Mouse (Mus musculus): ENCODE measurements at regions not wholly inside any gene's neighbourhood (a gene's known extent, or its start where the extent isn't known, plus 50 kb on each side); places are given as distances from the start of the nearest gene placed in this dataset.
A peak's percentile ranks its signal among the peaks of the same experiment; 100 is the strongest.

DNA sequence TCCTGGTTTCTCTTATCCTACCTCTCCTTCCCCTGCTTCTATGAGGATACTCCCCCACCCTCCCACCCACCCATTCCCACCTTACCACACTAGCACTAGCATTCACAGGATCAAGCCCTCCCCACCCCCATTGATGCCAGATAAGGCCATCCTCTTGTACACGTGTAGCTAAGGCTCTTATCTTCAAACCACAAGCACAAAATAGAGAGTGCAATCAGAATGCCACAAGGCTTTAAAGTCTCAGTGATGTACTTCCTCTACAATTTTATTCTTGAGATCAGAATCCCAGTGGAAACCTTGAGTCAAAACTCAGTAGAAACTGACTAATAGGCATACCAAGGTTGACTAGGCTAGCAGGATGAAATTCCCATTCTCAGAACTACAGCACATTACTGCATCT, 348.4 kb downstream of the Speer2 start:
- Histone ChIP-seq H3K4me2 (no peak overlapping the region), H3K4me3 (ENCODE audit: low read depth, low read length) (no peak overlapping the region), H3K9ac (ENCODE audit: low read length) (no peak overlapping the region), H3K27me3 (ENCODE audit: control insufficient read depth, insufficient read depth, low read length) (no peaks in the 10 kb centered on the region), H3K9me3 (ENCODE audit: control insufficient read depth, low read length) (no peaks in the 10 kb centered on the region), H3K27ac (ENCODE audit: low read depth, low read length) (no peak overlapping the region), H3K4me1 (ENCODE audit: control insufficient read depth, insufficient read depth, low read length) (no peaks in the 10 kb centered on the region), H3K36me3 (ENCODE audit: control insufficient read depth, insufficient read depth, low read length) (no peaks in the 10 kb centered on the region)
- ATAC-seq (ENCODE audit: low FRiP score) (no peak), DNase-seq (ENCODE audit: low spot score, missing footprints) (no peak)
- WGBS = 67% methylated on average over 1 of the region's 1 CpGs

DNA sequence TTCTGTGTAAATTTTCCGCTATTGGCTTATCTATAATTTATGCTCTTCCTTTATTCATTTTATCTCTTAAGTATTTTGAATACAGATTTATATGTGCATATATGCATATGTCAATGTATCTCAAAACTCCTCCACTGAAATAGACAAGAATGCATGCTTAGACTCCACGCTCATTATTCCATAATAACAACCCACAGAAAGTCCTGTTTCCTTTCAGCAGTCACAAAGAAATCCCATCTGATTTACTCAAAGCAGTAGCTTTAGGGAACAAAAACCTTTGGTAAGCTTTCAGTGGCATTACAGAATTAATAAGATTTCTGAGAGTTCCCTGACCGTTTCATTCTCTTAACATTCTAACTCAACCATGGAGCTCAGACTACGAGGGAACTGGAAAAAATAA, 386.2 kb downstream of the Speer2 start:
- no peak for DNase-seq (ENCODE audit: low spot score, missing footprints)
- Histone ChIP-seq H3K4me2 (no peak overlapping the region), H3K4me3 (ENCODE audit: low read depth, low read length) (no peak overlapping the region), H3K36me3 (ENCODE audit: control insufficient read depth, insufficient read depth, low read length) (no peaks in the 10 kb centered on the region), H3K9me3 (ENCODE audit: control insufficient read depth, low read length) (no peaks in the 10 kb centered on the region), H3K4me1 (ENCODE audit: control insufficient read depth, insufficient read depth, low read length) (no peaks in the 10 kb centered on the region; the same call in 1 of the 2 replicates), H3K27ac (ENCODE audit: low read depth, low read length) (no peak overlapping the region), H3K27me3 (ENCODE audit: control insufficient read depth, insufficient read depth, low read length) (no peaks in the 10 kb centered on the region), H3K9ac (ENCODE audit: low read length) (no peak overlapping the region)
- ATAC-seq (ENCODE audit: low FRiP score) = no peak
- WGBS = 38% methylated on average over 4 of the region's 4 CpGs

DNA sequence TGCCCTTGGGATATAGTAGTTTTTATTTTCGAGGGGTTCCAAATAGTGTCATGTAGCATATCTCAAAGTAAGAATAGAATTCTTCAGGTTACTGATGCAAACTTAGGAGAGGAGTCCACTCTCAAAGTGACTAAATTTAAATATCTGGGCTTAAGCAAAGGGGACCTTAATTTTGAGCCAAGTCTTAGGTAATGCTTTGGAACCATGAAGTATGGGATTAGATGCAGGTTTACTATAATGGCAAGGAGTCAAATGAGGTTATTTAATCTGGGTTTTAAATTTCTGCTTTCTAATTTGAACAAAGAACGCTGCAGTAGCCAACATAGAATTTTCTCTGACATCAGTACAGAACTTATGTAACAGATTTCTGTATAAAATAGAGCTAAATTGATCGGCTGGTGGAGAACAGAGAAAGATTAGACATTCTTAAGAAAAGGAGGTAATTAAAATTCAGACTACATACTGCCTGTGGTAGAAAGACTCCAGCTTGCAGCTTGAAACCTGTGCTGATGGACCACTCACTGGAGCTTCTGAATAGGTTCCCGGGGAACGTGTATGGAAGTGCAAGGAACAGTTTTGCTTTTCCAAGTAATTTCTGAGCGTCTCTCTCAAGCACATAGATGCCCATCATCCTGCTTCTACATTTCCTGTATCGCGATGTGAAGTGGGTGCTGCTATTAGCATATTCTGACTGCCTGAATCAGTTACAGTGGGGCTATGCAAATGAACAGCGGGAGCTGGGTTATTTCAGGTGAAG, 394.3 kb downstream of the Speer2 start:
- H3K9ac ChIP-seq (ENCODE audit: low read length) = no peak overlapping the region
- no peaks in the 10 kb centered on the region for H3K36me3 ChIP-seq (ENCODE audit: control insufficient read depth, insufficient read depth, low read length)
- DNase-seq (ENCODE audit: low spot score, missing footprints) (no peak), ATAC-seq (ENCODE audit: low FRiP score) (0 out of 2 replicates have a peak, but pooled peaks have one; percentile 59)
- H3K4me3 ChIP-seq (ENCODE audit: low read depth, low read length) = no peak overlapping the region
- no peaks in the 10 kb centered on the region; the same call in 1 of the 2 replicates for H3K4me1 ChIP-seq (ENCODE audit: control insufficient read depth, insufficient read depth, low read length)
- no peaks in the 10 kb centered on the region for H3K27me3 ChIP-seq (ENCODE audit: control insufficient read depth, insufficient read depth, low read length)
- WGBS = 39% methylated on average over 9 of the region's 9 CpGs
- H3K27ac ChIP-seq (ENCODE audit: low read depth, low read length) = no peak overlapping the region
- peak overlapping the region; percentile 32 for H3K4me2 ChIP-seq
- no peaks in the 10 kb centered on the region for H3K9me3 ChIP-seq (ENCODE audit: control insufficient read depth, low read length)

DNA sequence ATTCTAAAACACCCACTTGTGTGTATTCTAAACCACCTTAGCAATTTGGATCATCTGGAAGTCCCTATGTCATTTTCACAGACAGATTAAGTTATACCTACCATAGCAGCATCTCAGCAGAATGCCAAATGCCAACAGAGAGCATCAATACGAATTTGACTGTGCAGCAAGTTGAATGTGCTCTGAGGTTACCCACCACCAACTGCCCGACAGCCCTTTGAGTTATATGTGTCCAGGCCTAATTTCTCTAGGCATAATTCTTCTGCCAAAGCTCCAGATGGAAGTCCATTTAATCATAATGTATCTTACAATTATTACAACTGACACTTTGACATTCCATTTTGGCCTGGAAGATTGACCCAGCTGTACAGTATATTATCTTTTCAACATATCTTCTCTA, 404.4 kb downstream of the Speer2 start:
- Histone ChIP-seq H3K27me3 (ENCODE audit: control insufficient read depth, insufficient read depth, low read length) (no peaks in the 10 kb centered on the region), H3K9me3 (ENCODE audit: control insufficient read depth, low read length) (no peaks in the 10 kb centered on the region), H3K27ac (ENCODE audit: low read depth, low read length) (no peak overlapping the region), H3K36me3 (ENCODE audit: control insufficient read depth, insufficient read depth, low read length) (no peaks in the 10 kb centered on the region), H3K4me2 (no peak overlapping the region), H3K9ac (ENCODE audit: low read length) (no peak overlapping the region), H3K4me3 (ENCODE audit: low read depth, low read length) (no peak overlapping the region), H3K4me1 (ENCODE audit: control insufficient read depth, insufficient read depth, low read length) (no peaks in the 10 kb centered on the region)
- no peak for ATAC-seq (ENCODE audit: low FRiP score)
- DNase-seq (ENCODE audit: low spot score, missing footprints) = no peak
- 80% methylated on average over 2 of the region's 2 CpGs for WGBS

DNA sequence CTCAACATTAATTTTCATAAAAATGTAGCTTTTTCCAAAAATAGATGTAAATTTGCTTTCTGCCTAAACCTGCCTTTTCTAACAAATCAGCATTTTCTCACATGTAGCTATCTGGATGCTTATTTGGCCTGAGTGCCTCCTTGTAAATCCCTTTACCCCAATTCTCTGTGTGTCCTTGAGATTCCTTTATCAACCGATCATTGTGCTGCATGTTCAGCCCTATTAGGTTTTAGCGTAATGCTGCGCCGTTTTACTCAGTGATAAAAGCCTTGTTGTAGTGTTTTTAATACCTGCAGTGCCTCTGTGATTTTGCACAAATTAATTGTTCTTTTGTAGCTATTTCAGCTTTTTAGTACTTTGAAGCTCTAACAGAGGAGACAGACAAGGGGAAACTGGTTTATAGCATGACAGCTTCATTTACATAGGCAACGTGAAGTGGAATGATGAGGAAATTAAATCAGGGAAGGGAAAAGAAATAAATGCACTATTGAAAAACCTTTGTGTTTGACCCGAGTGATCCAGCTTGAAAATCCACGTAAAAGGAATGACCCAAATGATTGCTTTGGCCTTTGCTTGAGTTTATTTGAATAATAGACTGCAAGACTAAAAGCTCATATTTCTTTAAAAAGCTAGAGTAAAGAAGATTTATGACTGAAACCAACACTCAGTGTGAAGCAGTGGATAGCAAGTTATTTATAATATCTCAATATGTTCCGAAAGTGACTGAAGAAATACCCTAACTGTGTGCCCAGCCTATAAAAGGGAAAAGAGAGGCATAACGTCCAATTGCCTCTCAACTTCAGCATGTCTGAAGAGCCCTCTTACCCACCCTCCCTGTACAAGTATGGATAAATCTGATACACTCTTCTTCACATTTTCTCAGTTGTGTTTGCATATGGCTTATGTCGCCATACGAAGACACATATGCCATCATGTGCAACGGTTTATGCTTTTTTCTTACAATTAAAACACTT, 438.6 kb downstream of the Speer2 start:
- Histone ChIP-seq H3K4me1 (ENCODE audit: control insufficient read depth, insufficient read depth, low read length) (no peaks in the 10 kb centered on the region), H3K36me3 (ENCODE audit: control insufficient read depth, insufficient read depth, low read length) (no peaks in the 10 kb centered on the region), H3K27me3 (ENCODE audit: control insufficient read depth, insufficient read depth, low read length) (no peaks in the 10 kb centered on the region), H3K4me2 (no peak overlapping the region), H3K4me3 (ENCODE audit: low read depth, low read length) (no peak overlapping the region), H3K9me3 (ENCODE audit: control insufficient read depth, low read length) (no peaks in the 10 kb centered on the region), H3K27ac (ENCODE audit: low read depth, low read length) (no peak overlapping the region), H3K9ac (ENCODE audit: low read length) (no peak overlapping the region)
- ATAC-seq (ENCODE audit: low FRiP score) (no peak), DNase-seq (ENCODE audit: low spot score, missing footprints) (no peak)
- WGBS = 68% methylated on average over 12 of the region's 12 CpGs
